Mouse (Mus musculus) G1E (cell line): Measurements from ENCODE around the gene Cand1. TPM values are rescaled to one million over a fixed set of nuclear protein-coding genes. Genes with fewer than 3 reads are reported as not detected.

Experiments
- ATAC-seq: 2 replicates; pipeline ENCODE4 v1.8.0; 2016; ENCODE audit warnings: mild to moderate bottlenecking; ENCODE audit not compliant: insufficient number of reproducible peaks, poor library complexity, low FRiP score, severe bottlenecking; ENCODE audit errors: extremely low read depth
- DNase-seq: peaks from one replicate; pipeline ENCODE4 v3.0.0; 2012; ENCODE audit warnings: low spot score
- H3K27me3 ChIP-seq: 2 replicates; pipeline ENCODE4 v1.6.1; 2012; ENCODE audit warnings: mild to moderate bottlenecking, low read length, inconsistent platforms; ENCODE audit not compliant: insufficient read depth
- H3K36me3 ChIP-seq: replicated peaks from 2 replicates; pipeline ENCODE3; 2012; ENCODE audit warnings: mild to moderate bottlenecking, inconsistent platforms
- H3K4me1 ChIP-seq: 2 replicates; pipeline ENCODE4 v1.6.1; 2012; ENCODE audit warnings: low read depth, low read length, inconsistent platforms, mixed read lengths; ENCODE audit not compliant: insufficient read depth
- H3K4me3 ChIP-seq: 2 replicates; pipeline ENCODE4 v1.5.1; 2012; ENCODE audit warnings: low read depth, mild to moderate bottlenecking, inconsistent platforms, low read length, moderate library complexity, mixed read lengths
- H3K9me3 ChIP-seq: replicated peaks from 2 replicates; pipeline ENCODE4 v1.6.1; 2012; ENCODE audit warnings: inconsistent platforms
- CTCF ChIP-seq: IDR thresholded peaks from 2 replicates; pipeline ENCODE4 v1.5.1; 2012; ENCODE audit warnings: low read depth, low read length, inconsistent platforms, mixed read lengths
- GATA1 ChIP-seq: IDR thresholded peaks from 2 replicates; pipeline ENCODE4 v1.6.1; 2012; ENCODE audit warnings: borderline replicate concordance, low read length, inconsistent platforms, mixed read lengths
- GATA2 ChIP-seq: IDR thresholded peaks from 2 replicates; pipeline ENCODE4 v1.6.1; 2012; ENCODE audit warnings: low read depth, low read length, inconsistent platforms, borderline replicate concordance
- POLR2AphosphoS5 ChIP-seq: IDR thresholded peaks from 2 replicates; pipeline ENCODE4 v1.6.1; 2012; ENCODE audit warnings: low read depth, low read length, inconsistent platforms; ENCODE audit not compliant: insufficient replicate concordance
- TAL1 ChIP-seq: conservative IDR thresholded peaks from 2 replicates; pipeline ENCODE4 v1.6.1; 2012; ENCODE audit warnings: low read depth, low read length, inconsistent platforms, mixed read lengths
- polyA plus RNA-seq: library from polyadenylated mRNA; stranded (reverse); fragments of >175 nt; gene quantifications from 2 replicates; pipeline ENCODE4 v1.2.3, GENCODE M21; 2012
- total RNA-seq, 2 experiments: library from RNA; stranded (forward) in 1 of 2; stranded (reverse) in 1 of 2; fragments of 200-1000 nt in 1 of 2; fragments of >200 nt in 1 of 2; fragmentation: Nextera tagmentation in 1 of 2; gene quantifications; 2 replicates each; pipeline ENCODE4 v1.2.3; 2014 to 2017

Cand1 gene
- total RNA-seq (2014; fragmentation: Nextera tagmentation) (195 and 212 TPM in 2 replicates), total RNA-seq (2017) (95.0 and 99.7 TPM in 2 replicates), polyA plus RNA-seq (40.9 and 51.1 TPM in 2 replicates)

DNA sequence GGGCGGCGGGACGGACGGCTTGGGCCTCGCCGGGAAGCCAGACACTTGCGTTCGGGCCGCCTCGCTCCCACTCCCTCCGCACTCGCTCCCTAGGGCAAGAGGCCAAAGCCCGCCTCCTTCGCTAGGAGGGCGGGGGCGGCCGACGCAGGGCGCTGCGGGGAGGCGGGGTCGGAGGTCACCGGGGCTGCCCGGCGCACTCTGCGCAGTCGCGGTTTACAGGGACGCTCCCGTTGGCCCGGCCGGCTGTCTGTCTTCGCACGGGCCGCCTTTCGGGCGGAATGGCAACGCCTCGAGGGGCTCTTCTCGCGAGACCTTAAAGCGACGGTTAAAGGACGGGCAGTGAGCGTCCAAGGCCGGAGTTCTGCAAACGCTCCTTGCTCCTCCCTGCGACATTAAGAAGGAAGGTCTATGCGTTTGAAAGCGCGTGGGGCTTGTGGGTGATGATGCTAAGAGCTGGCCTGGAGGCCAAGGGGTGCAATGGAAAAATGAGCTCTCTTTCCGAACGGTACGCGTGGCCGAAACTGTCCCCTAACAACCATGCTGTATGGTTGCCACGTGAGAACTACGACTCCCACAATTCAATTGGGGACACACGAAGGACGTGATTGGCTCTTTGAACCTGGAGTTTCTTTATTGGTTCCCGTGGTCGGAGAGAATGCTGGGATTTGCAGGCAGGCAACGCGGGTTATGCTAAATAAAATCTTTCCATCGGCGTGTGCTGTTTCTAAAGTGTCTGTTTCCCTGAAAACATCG lies at the start of gene Cand1:
Cand1 (minus strand) TSS at position 87 of the 753 bp plus-strand sequence.
- H3K36me3 ChIP-seq, result peaks cover 19% of the 10 kb centered on the region
- no peaks in the 10 kb centered on the region for H3K9me3 ChIP-seq
- ATAC-seq, result peak; percentile 91
- peak within 1 kb of the TSS; percentile 98 for H3K4me3 ChIP-seq
- peak; percentile 94 for DNase-seq
- TF ChIP-seq TAL1 (no peak), POLR2AphosphoS5 (0 out of 2 replicates have a peak, but pooled peaks have one; percentile 68)
- H3K4me1 ChIP-seq, result peaks cover 31% of the 10 kb centered on the region
- H3K27me3 ChIP-seq, result no peaks in the 10 kb centered on the region

DNA sequence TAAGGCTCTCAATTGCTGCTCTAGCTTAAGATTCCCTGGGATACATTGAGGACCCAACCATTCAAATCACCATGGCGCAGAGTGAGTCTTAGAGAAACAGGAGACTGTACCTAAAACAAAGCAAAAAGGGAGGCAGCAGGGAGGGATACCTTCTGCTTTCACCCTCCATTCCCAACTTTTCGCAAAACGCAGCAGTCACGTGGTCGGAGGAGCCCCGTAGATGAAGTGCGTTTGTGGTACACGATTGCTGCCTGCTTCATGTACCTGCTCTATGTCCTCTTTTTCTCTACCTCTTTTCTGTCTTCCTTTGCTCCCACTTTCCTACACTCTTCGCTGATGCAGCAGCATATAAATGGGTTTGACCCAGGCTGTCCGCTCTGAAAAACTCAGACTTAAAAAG lies 39.0 kb upstream of the Cand1 start:
- no peaks in the 10 kb centered on the region for H3K4me1 ChIP-seq
- no peaks in the 10 kb centered on the region for H3K27me3 ChIP-seq
- H3K4me3 ChIP-seq, result no peak overlapping the region
- no peak for TF ChIP-seq GATA2
- no peak for TF ChIP-seq POLR2AphosphoS5
- TF ChIP-seq TAL1, result no peak
- TF ChIP-seq GATA1, result no peak
- no peaks in the 10 kb centered on the region for H3K9me3 ChIP-seq
- H3K36me3 ChIP-seq, result no peaks in the 10 kb centered on the region
- no peak for ATAC-seq
- no peak for DNase-seq

DNA sequence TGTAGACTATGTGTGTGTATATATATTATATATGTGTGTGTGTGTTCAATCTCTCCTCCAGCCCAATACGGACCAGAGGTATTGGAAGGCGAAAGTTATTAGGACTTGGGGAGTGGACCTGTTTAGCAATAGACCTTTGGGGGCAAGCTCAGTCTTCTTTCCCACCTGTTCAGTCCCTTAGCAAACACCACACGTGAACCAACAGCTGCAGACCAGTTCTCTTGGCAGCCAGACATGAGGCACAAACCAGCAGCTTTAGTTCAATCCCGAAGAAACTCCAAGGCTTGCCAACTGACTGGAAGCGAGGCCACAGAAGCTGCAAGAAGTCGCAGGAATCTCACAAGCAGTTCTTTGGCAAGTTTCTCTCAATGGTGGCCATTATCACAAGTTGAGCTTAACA lies 34.5 kb upstream of the Cand1 start:
- no peaks in the 10 kb centered on the region for H3K36me3 ChIP-seq
- no peak for ATAC-seq

DNA sequence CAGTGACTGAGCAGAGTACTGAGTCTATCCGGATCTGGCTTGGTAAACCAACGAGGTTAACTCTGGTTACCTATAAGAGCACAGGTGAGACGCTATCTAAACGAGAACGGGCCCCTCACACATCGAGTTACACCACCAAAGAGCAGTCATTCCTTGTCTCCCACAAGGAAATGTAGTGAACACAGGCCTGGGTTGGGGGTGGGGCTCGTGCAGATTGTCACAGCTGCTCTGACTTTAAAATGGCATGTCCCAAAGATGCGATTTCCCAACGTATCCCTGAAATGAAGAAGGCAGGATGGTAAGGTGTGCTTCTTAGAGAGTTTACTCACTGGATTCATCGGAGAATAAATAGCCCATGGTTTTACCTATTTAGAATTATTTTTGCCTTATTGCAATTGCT lies 32.7 kb upstream of the Cand1 start:
- no peak for DNase-seq
- H3K9me3 ChIP-seq, result no peaks in the 10 kb centered on the region
- no peaks in the 10 kb centered on the region for H3K36me3 ChIP-seq
- H3K27me3 ChIP-seq, result no peaks in the 10 kb centered on the region
- no peaks in the 10 kb centered on the region for H3K4me1 ChIP-seq
- TF ChIP-seq POLR2AphosphoS5 (no peak), CTCF (no peak), GATA2 (no peak), GATA1 (no peak), TAL1 (no peak)
- H3K4me3 ChIP-seq, result no peak overlapping the region
- no peak for ATAC-seq

More for the DNA sequence above, 34.5 kb upstream of the Cand1 start:
- TF ChIP-seq GATA2 (no peak), GATA1 (no peak)
- H3K4me3 ChIP-seq, result no peak overlapping the region
- H3K9me3 ChIP-seq, result no peaks in the 10 kb centered on the region
- no peaks in the 10 kb centered on the region for H3K27me3 ChIP-seq
- no peaks in the 10 kb centered on the region for H3K4me1 ChIP-seq
- no peak for DNase-seq

- ATAC-seq (no peak), DNase-seq (no peak)
- Histone ChIP-seq H3K4me3 (no peak overlapping the region), H3K27me3 (no peaks in the 10 kb centered on the region), H3K36me3 (no peaks in the 10 kb centered on the region), H3K9me3 (no peaks in the 10 kb centered on the region), H3K4me1 (no peaks in the 10 kb centered on the region)
- TF ChIP-seq GATA1, result no peak
- TF ChIP-seq GATA2, result no peak
- TF ChIP-seq TAL1, result no peak
- TF ChIP-seq POLR2AphosphoS5, result no peak
- no peak for TF ChIP-seq CTCF
These were observed 32.1 kb upstream of the Cand1 start for GRCm38 (mm10) chr10:119272005-119272404.

GRCm38 (mm10) chr10:119271101-119271500 lies 31.2 kb upstream of the Cand1 start:
- H3K27me3 ChIP-seq, result no peaks in the 10 kb centered on the region
- H3K4me1 ChIP-seq, result no peaks in the 10 kb centered on the region
- TF ChIP-seq POLR2AphosphoS5, result no peak
- no peak for TF ChIP-seq GATA1
- TF ChIP-seq CTCF, result no peak
- TF ChIP-seq TAL1, result no peak
- TF ChIP-seq GATA2, result no peak
- no peak for ATAC-seq
- DNase-seq, result no peak
- no peaks in the 10 kb centered on the region for H3K36me3 ChIP-seq
- H3K9me3 ChIP-seq, result no peaks in the 10 kb centered on the region
- H3K4me3 ChIP-seq, result no peak overlapping the region
